Mouse (Mus musculus): ENCODE measurements around the gene Rassf2.

GRCm38 (mm10) chr2:132017611-132018010 is 12.4 kb downstream of the Rassf2 start:
- TF ChIP-seq GATA1 (IDR thresholded peaks at IDR 0.05; ENCODE audit: borderline replicate concordance, low read length) (no peak), FLI1 (IDR thresholded peaks at IDR 0.05; ENCODE audit: low read length) (no peak)

Data from megakaryocyte, embryonic 14.5 days (primary cell).